In genomic region chr17:45589236-45589635, GRCm38 (mm10) we compare ENCODE assay signal across 22 mouse cellular contexts. TPM values are rescaled to one million over a fixed set of nuclear protein-coding genes. Genes with fewer than 3 reads are reported as not detected.
DNase-seq lines count a peak whose midpoint lies in the region; ATAC-seq and TF ChIP-seq lines count a peak whose summit lies in the region.
"Had no signal": no experiment of that assay in that cellular context is flagged by ENCODE, and none has a peak within 500 bp of the region (broad histone marks: within the 10 kb centered on the region; RNA-seq: fewer than 3 reads in every experiment).

No protein-coding gene starts in this region.

- TF ChIP-seq CTCF in left cerebral cortex, adult 2 months (IDR thresholded peaks at IDR 0.05), result no peak

- H3K4me3 ChIP-seq in left cerebral cortex, adult 2 months, result no peak overlapping the region
- H3K4me3 ChIP-seq: embryonic facial prominence, embryonic 15.5 days; layer of hippocampus, adult 2 months; midbrain, embryonic 15.5 days; neural tube, embryonic 15.5 days had no signal

- DNase-seq in adrenal gland, postnatal 10 days, result peak; percentile 55
- DNase-seq in adrenal gland, adult 18-20 months (ENCODE audit: low spot score in 2 of 2), result no peak
- peak; percentile 8 to 33 for DNase-seq in layer of hippocampus, postnatal 14 days (ENCODE audit: low spot score in 2 of 2)
- no peak for DNase-seq in layer of hippocampus, adult 11-12 months (ENCODE audit: low spot score)
- peak; percentile 68 for DNase-seq in brain, adult 2 months (ENCODE audit: low read depth, low spot score)
- peak; percentile 86 to 93 for DNase-seq in cerebellum, postnatal 10 days
- DNase-seq in left cerebral cortex, adult 2 months (ENCODE audit: extremely low spot score in 1 of 2, low spot score in 2 of 2), result no peak
- DNase-seq: left cerebral cortex, postnatal 4 days; liver; lung, adult 18-20 months; lung, postnatal 14 days; right cerebral cortex, postnatal 14 days had no signal

- no peak overlapping the region for H3K27ac ChIP-seq in left cerebral cortex, adult 2 months
- H3K27ac ChIP-seq: embryonic facial prominence, embryonic 15.5 days; kidney, postnatal 0 days; layer of hippocampus, adult 2 months; midbrain, embryonic 15.5 days; neural tube, embryonic 15.5 days had no signal

- intact Hi-C loops in left cerebral cortex, adult 2 months (cut with DNase I), result no loop called here

- ATAC-seq in granulocyte monocyte progenitor cell, adult 5-6 weeks (replicated peaks; ENCODE audit: poor library complexity, severe bottlenecking), result no peak
- ATAC-seq: midbrain, embryonic 15.5 days had no signal

RNA-seq across cellular contexts. Expression of gene Slc29a1, which starts 10.2 kb away (rescaled TPM):
- 100 to 1,000 TPM; 130 to 145 TPM for total RNA-seq in adrenal gland, postnatal 10 days (2021)
- 100 to 1,000 TPM; 121 to 161 TPM for total RNA-seq in adrenal gland, adult 18-20 months (2021)
- 10 to 100 TPM; 17.5 to 22.9 TPM for total RNA-seq in layer of hippocampus, postnatal 14 days (2021)
- 10 to 100 TPM; 19.7 to 23.6 TPM for total RNA-seq in left cerebral cortex, adult 2 months (2021)
- total RNA-seq in granulocyte monocyte progenitor cell, adult 5-6 weeks (2014; fragmentation: Nextera tagmentation), result 60.7 and 107 TPM in 2 replicates
- 53.2 and 74.0 TPM in 2 replicates for total RNA-seq in granulocyte monocyte progenitor cell, adult 5-6 weeks (2017)

RNA-seq across cellular contexts. Expression of gene Mymx, which starts 12.7 kb away (rescaled TPM):
- total RNA-seq in adrenal gland, postnatal 10 days (2021), result 1 to 10 TPM in 1 of 2 experiments, under 1 TPM in 1; 0.57 to 1.9 TPM
- not detected for total RNA-seq in adrenal gland, adult 18-20 months (2021)
- not detected for total RNA-seq in layer of hippocampus, postnatal 14 days (2021)
- total RNA-seq in left cerebral cortex, adult 2 months (2021), result not detected
- not detected in 2 replicates for total RNA-seq in granulocyte monocyte progenitor cell, adult 5-6 weeks (2014; fragmentation: Nextera tagmentation)
- not detected in 2 replicates for total RNA-seq in granulocyte monocyte progenitor cell, adult 5-6 weeks (2017)
- total RNA-seq: gastrocnemius, adult 8-10 months; heart, adult 8-10 months; layer of hippocampus, adult 2 months; left cerebral cortex, postnatal 4 days; megakaryocyte, adult 5-6 weeks; MEL had no signal

RNA-seq across cellular contexts. Expression of gene Hsp90ab1, which starts 16.2 kb away (rescaled TPM):
- 1,000 to 10,000 TPM; 1,111 to 1,198 TPM for total RNA-seq in adrenal gland, postnatal 10 days (2021)
- total RNA-seq in adrenal gland, adult 18-20 months (2021), result 1,000 to 10,000 TPM; 2,801 to 2,860 TPM
- 1,000 to 10,000 TPM; 1,658 to 1,733 TPM for total RNA-seq in layer of hippocampus, postnatal 14 days (2021)
- total RNA-seq in left cerebral cortex, adult 2 months (2021), result 1,000 to 10,000 TPM; 1,492 to 1,507 TPM
- total RNA-seq in granulocyte monocyte progenitor cell, adult 5-6 weeks (2014; fragmentation: Nextera tagmentation), result 1,977 and 2,073 TPM in 2 replicates
- total RNA-seq in granulocyte monocyte progenitor cell, adult 5-6 weeks (2017), result 2,383 and 2,522 TPM in 2 replicates

RNA-seq across cellular contexts. Expression of gene Slc35b2, which starts 25.6 kb away (rescaled TPM):
- 10 to 100 TPM; 65.9 TPM for total RNA-seq in adrenal gland, postnatal 10 days (2021)
- total RNA-seq in adrenal gland, adult 18-20 months (2021), result 10 to 100 TPM; 28.1 to 44.2 TPM
- 10 to 100 TPM; 47.3 to 52.8 TPM for total RNA-seq in layer of hippocampus, postnatal 14 days (2021)
- total RNA-seq in left cerebral cortex, adult 2 months (2021), result 10 to 100 TPM; 21.5 to 26.3 TPM
- 88.5 and 124 TPM in 2 replicates for total RNA-seq in granulocyte monocyte progenitor cell, adult 5-6 weeks (2014; fragmentation: Nextera tagmentation)
- 39.3 and 77.1 TPM in 2 replicates for total RNA-seq in granulocyte monocyte progenitor cell, adult 5-6 weeks (2017)

RNA-seq across cellular contexts. Expression of gene Nfkbie, which starts 33.7 kb away (rescaled TPM):
- total RNA-seq in adrenal gland, postnatal 10 days (2021), result 1 to 10 TPM; 4.4 to 6.2 TPM
- 1 to 10 TPM; 2.7 to 3.5 TPM for total RNA-seq in adrenal gland, adult 18-20 months (2021)
- 1 to 10 TPM; 3.4 to 3.6 TPM for total RNA-seq in layer of hippocampus, postnatal 14 days (2021)
- 1 to 10 TPM; 2.3 to 2.4 TPM for total RNA-seq in left cerebral cortex, adult 2 months (2021)
- total RNA-seq in granulocyte monocyte progenitor cell, adult 5-6 weeks (2014; fragmentation: Nextera tagmentation), result 4.6 and 7.8 TPM in 2 replicates
- total RNA-seq in granulocyte monocyte progenitor cell, adult 5-6 weeks (2017), result 4.9 and 6.0 TPM in 2 replicates

Comparison
In these comparisons a context has a peak if more than half of its experiments do, and no peak if none do; other contexts are left out.
1. DNase-seq: peak in adrenal gland, postnatal 10 days (single experiment), layer of hippocampus, postnatal 14 days (2 of 2), brain, adult 2 months (single experiment) and cerebellum, postnatal 10 days (2 of 2); none in adrenal gland, adult 18-20 months (0 of 2), layer of hippocampus, adult 11-12 months (single experiment) and left cerebral cortex, adult 2 months (0 of 2).